Mouse (Mus musculus): Measurements from ENCODE around the gene Cyp2c23. TPM values are rescaled to one million over a fixed set of nuclear protein-coding genes. Genes with fewer than 3 reads are reported as not detected.

The Cyp2c23 gene
- polyA plus RNA-seq, 1 experiment from 2014 or later: not detected

DNA sequence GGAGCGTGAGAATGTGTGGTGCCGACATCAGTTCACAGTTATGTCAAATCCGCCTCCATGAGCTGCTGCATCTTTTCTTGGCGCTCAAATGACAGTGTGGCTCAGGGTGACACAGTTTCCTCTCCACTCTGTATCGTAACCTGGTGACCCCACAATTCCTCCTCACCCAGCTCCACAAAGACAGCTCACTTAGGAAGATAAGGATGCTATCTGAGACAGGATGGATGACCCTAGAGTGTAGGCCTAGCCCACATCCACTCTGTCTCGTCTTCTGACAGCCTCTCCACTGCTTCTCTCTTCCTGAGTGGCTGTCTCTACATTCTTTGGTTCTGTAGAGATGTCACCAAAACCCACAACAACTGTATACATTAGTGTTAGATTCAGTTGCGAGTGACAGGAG is 33.6 kb downstream of the Cyp2c23 start:
- H3K27ac ChIP-seq (ENCODE audit: low read depth): no peak overlapping the region
- ATAC-seq (replicated peaks; ENCODE audit: low FRiP score, low TSS enrichment, low read depth) (no peak), DNase-seq (ENCODE audit: low spot score) (no peak)
- WGBS: 66% methylated on average over 7 of the region's 7 CpGs
- H3K4me3 ChIP-seq (ENCODE audit: low read depth, low read length): no peak overlapping the region
- no peaks in the 10 kb centered on the region for H3K4me1 ChIP-seq (replicated peaks; ENCODE audit: control insufficient read depth, insufficient read depth, low read length)
- H3K36me3 ChIP-seq (ENCODE audit: control insufficient read depth, insufficient read depth, low read length): no peaks in the 10 kb centered on the region
- H3K4me2 ChIP-seq (ENCODE audit: low read length): no peak overlapping the region
- no peaks in the 10 kb centered on the region for H3K9me3 ChIP-seq (ENCODE audit: control insufficient read depth, low read length)
- H3K27me3 ChIP-seq (replicated peaks; ENCODE audit: control insufficient read depth, insufficient read depth, low read length): no peaks in the 10 kb centered on the region
- no peak overlapping the region for H3K9ac ChIP-seq (ENCODE audit: low read length)

DNA sequence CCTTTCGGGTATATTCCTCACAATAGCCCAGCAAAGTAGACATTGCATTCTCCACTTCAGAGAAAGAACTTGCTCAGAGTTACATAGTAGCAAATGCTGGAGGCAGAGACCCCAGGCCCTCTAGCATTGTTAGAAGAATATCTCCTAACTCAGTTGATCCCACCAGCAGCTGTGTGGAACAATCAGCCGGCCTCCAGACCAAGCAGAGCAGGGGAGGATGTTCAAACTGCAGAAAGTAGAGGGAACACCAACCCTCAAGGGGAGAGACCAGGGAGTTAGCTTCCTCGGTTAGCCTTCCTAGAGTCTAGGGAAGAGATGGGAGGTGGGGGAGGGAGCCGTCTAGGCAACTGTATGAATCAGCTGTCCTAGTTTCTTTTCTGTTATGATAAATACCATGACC is 36.5 kb downstream of the Cyp2c23 start:
- ATAC-seq (replicated peaks; ENCODE audit: low FRiP score, low TSS enrichment, low read depth) (no peak), DNase-seq (ENCODE audit: low spot score) (no peak)
- Histone ChIP-seq H3K4me2 (ENCODE audit: low read length) (no peak overlapping the region), H3K36me3 (ENCODE audit: control insufficient read depth, insufficient read depth, low read length) (no peaks in the 10 kb centered on the region), H3K9ac (ENCODE audit: low read length) (no peak overlapping the region), H3K27me3 (replicated peaks; ENCODE audit: control insufficient read depth, insufficient read depth, low read length) (no peaks in the 10 kb centered on the region), H3K9me3 (ENCODE audit: control insufficient read depth, low read length) (no peaks in the 10 kb centered on the region), H3K4me3 (ENCODE audit: low read depth, low read length) (no peak overlapping the region), H3K27ac (ENCODE audit: low read depth) (no peak overlapping the region), H3K4me1 (replicated peaks; ENCODE audit: control insufficient read depth, insufficient read depth, low read length) (no peaks in the 10 kb centered on the region)
- WGBS: 77% methylated on average over 4 of the region's 4 CpGs

DNA sequence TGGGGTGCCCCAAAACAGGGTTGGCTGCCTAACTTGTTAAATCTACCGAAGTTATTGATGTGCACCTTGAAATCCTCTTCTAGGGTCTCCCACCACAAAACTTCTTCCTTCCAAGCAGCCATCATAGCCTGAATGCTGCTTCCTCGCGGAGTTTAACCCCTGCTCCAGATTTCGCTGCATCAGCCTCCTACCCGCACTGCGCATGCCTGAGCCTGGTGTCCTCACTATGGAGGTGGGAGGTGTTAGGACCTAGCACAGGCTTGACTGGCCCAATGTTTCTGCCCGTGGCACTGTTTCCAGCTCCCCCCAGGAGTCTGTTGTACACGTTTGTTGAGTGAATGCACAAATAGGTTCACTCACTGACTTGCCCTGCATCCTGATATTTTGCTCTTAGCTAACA is 38.6 kb downstream of the Cyp2c23 start:
- H3K4me2 ChIP-seq (ENCODE audit: low read length): no peak overlapping the region
- no peak overlapping the region for H3K4me3 ChIP-seq (ENCODE audit: low read depth, low read length)
- H3K27ac ChIP-seq (ENCODE audit: low read depth): no peak overlapping the region
- H3K27me3 ChIP-seq (replicated peaks; ENCODE audit: control insufficient read depth, insufficient read depth, low read length): no peaks in the 10 kb centered on the region
- no peaks in the 10 kb centered on the region for H3K4me1 ChIP-seq (replicated peaks; ENCODE audit: control insufficient read depth, insufficient read depth, low read length)
- ATAC-seq (replicated peaks; ENCODE audit: low FRiP score, low TSS enrichment, low read depth) (no peak), DNase-seq (ENCODE audit: low spot score) (no peak)
- H3K9ac ChIP-seq (ENCODE audit: low read length): no peak overlapping the region
- no peaks in the 10 kb centered on the region for H3K36me3 ChIP-seq (ENCODE audit: control insufficient read depth, insufficient read depth, low read length)
- WGBS: 77% methylated on average over 8 of the region's 8 CpGs
- H3K9me3 ChIP-seq (ENCODE audit: control insufficient read depth, low read length): no peaks in the 10 kb centered on the region

DNA sequence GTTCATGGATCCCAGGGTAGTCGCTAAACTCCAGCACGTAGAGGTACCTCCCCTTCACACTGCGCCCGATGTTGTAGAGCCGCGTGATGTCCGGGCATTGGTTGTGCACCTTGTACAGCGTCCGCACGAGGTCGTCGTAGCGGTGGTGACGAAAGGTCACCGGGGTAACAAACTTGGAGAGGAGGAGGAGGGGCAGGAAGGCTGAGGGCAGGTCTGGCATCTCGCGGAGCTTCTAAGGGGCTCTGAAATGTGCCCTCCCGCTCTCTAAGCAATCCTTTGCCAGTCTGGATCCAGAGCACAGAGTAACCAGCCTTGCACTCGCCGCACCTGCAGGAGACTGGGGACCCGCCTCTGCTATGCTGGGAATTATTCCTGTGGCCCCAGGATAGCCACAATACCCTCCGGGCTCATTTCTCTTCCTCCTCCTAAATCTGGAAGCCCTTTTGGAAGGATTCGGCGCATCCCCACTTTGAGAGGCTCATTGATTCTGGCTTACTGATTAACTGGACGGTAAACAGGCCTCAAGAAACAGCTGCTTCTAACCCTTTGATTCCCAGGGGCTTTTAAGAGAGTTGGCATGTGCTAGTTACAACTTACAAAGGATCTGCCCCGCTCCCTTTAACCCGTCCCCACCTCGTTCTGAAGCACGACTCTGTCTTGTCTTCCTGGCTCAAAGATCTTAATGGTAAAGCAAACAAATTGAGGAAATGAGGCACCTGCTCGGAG is 42.8 kb downstream of the Cyp2c23 start, which contains the start of gene Cpn1:
TSS of gene Cpn1 (minus strand) at position 488 of the 726 bp plus-strand sequence.
- peak; percentile 74 for DNase-seq (ENCODE audit: low spot score)
- peak; percentile 82 for ATAC-seq (replicated peaks; ENCODE audit: low FRiP score, low TSS enrichment, low read depth)
- Histone ChIP-seq H3K36me3 (ENCODE audit: control insufficient read depth, insufficient read depth, low read length) (no peaks in the 10 kb centered on the region), H3K27me3 (replicated peaks; ENCODE audit: control insufficient read depth, insufficient read depth, low read length) (no peaks in the 10 kb centered on the region), H3K9me3 (ENCODE audit: control insufficient read depth, low read length) (no peaks in the 10 kb centered on the region), H3K9ac (ENCODE audit: low read length) (no peak within 1 kb of the TSS), H3K4me2 (ENCODE audit: low read length) (peak within 1 kb of the TSS; percentile 43), H3K4me1 (replicated peaks; ENCODE audit: control insufficient read depth, insufficient read depth, low read length) (no peaks in the 10 kb centered on the region), H3K4me3 (ENCODE audit: low read depth, low read length) (peak within 1 kb of the TSS; percentile 20), H3K27ac (ENCODE audit: low read depth) (0 out of 2 replicates have a peak within 1 kb of the TSS, but pooled peaks have one; percentile 22)
- WGBS: 19% methylated on average over 30 of the region's 30 CpGs

DNA sequence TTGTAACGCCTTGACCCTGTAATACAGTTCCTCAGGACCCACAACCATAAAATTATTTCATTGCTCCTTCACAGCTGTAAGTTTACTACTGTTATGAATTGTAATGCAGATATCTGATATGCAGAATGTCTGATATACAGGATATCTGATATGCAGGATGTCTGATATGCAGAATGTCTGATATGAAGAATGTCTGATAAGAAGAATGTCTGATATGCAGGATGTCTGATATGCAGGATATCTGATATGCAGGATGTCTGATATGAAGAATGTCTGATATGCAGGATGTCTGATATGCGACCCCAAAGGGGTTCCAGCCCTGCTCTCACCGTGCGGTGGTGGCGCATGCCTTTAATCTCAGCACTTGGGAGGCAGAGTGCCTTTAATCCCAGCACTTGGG is 47.0 kb downstream of the Cyp2c23 start:
- no peaks in the 10 kb centered on the region for H3K9me3 ChIP-seq (ENCODE audit: control insufficient read depth, low read length)
- H3K4me2 ChIP-seq (ENCODE audit: low read length): no peak overlapping the region
- H3K4me3 ChIP-seq (ENCODE audit: low read depth, low read length): no peak overlapping the region
- H3K27me3 ChIP-seq (replicated peaks; ENCODE audit: control insufficient read depth, insufficient read depth, low read length): no peaks in the 10 kb centered on the region
- no peaks in the 10 kb centered on the region for H3K4me1 ChIP-seq (replicated peaks; ENCODE audit: control insufficient read depth, insufficient read depth, low read length)
- H3K36me3 ChIP-seq (ENCODE audit: control insufficient read depth, insufficient read depth, low read length): no peaks in the 10 kb centered on the region
- no peak overlapping the region for H3K27ac ChIP-seq (ENCODE audit: low read depth)
- 90% methylated on average over 5 of the region's 5 CpGs for WGBS
- H3K9ac ChIP-seq (ENCODE audit: low read length): no peak overlapping the region
- ATAC-seq (replicated peaks; ENCODE audit: low FRiP score, low TSS enrichment, low read depth): no peak
- DNase-seq (ENCODE audit: low spot score): no peak

DNA sequence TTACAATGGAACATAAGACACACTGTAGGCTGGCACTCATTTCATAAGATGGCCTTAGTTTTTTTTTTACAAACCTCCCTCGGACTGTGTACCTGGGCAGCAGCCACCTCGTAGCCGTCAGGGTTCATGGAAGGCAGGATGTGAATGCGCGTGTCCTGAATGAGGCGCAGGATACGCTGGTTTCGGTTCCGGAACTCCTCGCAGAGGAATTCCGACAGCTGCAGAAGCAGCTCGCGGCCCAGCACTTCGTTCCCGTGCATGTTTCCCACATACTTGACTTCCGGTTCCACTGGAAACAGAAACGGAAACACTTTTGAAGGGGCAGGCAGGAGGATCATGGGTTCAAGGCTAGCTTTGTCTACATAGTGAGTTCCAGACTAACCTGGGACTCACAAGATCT is 48.3 kb downstream of the Cyp2c23 start:
- no peak overlapping the region for H3K9ac ChIP-seq (ENCODE audit: low read length)
- H3K9me3 ChIP-seq (ENCODE audit: control insufficient read depth, low read length): no peaks in the 10 kb centered on the region
- no peaks in the 10 kb centered on the region for H3K4me1 ChIP-seq (replicated peaks; ENCODE audit: control insufficient read depth, insufficient read depth, low read length)
- no peak overlapping the region for H3K27ac ChIP-seq (ENCODE audit: low read depth)
- 93% methylated on average over 17 of the region's 17 CpGs for WGBS
- DNase-seq (ENCODE audit: low spot score) (no peak), ATAC-seq (replicated peaks; ENCODE audit: low FRiP score, low TSS enrichment, low read depth) (no peak)
- no peak overlapping the region for H3K4me3 ChIP-seq (ENCODE audit: low read depth, low read length)
- H3K36me3 ChIP-seq (ENCODE audit: control insufficient read depth, insufficient read depth, low read length): no peaks in the 10 kb centered on the region
- no peak overlapping the region for H3K4me2 ChIP-seq (ENCODE audit: low read length)
- no peaks in the 10 kb centered on the region for H3K27me3 ChIP-seq (replicated peaks; ENCODE audit: control insufficient read depth, insufficient read depth, low read length)

DNA sequence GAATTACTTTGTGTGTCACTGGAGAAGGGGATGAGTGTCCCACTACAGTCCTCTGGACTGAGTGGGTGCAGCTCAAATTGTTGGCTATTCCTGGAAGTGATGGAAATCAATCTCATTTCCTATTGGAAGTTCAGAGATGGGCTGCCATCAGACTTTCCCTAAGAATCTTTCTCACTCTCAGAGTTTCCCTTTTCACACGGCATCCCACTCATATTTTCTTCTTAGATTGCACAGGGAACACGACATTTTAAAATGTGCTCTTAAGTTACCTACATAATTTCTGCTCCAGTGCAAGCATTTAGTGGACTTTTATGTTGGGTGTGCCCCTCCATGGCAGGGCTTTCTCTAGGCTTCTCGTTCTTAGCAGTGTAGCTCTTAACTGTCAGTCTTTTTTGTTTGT is 51.2 kb downstream of the Cyp2c23 start:
- ATAC-seq (replicated peaks; ENCODE audit: low FRiP score, low TSS enrichment, low read depth) (no peak), DNase-seq (ENCODE audit: low spot score) (no peak)
- no peak overlapping the region for H3K4me2 ChIP-seq (ENCODE audit: low read length)
- H3K9me3 ChIP-seq (ENCODE audit: control insufficient read depth, low read length): no peaks in the 10 kb centered on the region
- no peaks in the 10 kb centered on the region for H3K36me3 ChIP-seq (ENCODE audit: control insufficient read depth, insufficient read depth, low read length)
- no peak overlapping the region for H3K9ac ChIP-seq (ENCODE audit: low read length)
- no peaks in the 10 kb centered on the region for H3K4me1 ChIP-seq (replicated peaks; ENCODE audit: control insufficient read depth, insufficient read depth, low read length)
- WGBS: 79% methylated on average over 3 of the region's 3 CpGs
- H3K27me3 ChIP-seq (replicated peaks; ENCODE audit: control insufficient read depth, insufficient read depth, low read length): no peaks in the 10 kb centered on the region
- no peak overlapping the region for H3K27ac ChIP-seq (ENCODE audit: low read depth)
- H3K4me3 ChIP-seq (ENCODE audit: low read depth, low read length): no peak overlapping the region

DNA sequence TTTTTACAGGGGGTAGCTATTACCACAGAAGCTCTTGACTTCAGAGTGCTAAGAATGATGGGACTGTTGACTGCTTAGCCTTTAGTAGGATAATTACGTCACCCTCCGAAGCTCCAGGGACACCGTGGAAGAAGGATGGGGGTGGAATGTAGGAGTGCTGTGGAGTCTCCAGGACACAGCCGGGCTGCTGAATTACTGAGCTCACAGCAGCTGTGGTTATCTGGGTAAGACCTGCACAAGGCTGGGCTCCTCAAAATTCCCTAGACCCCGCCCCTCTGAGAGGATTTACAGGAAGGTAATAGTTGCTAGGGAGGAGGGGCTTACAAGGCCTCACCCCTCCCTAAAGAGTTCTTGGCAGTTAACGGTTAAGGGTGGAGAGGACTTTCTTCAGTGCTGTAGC is 52.3 kb downstream of the Cyp2c23 start:
- H3K9me3 ChIP-seq (ENCODE audit: control insufficient read depth, low read length): no peaks in the 10 kb centered on the region
- no peaks in the 10 kb centered on the region for H3K36me3 ChIP-seq (ENCODE audit: control insufficient read depth, insufficient read depth, low read length)
- H3K4me1 ChIP-seq (replicated peaks; ENCODE audit: control insufficient read depth, insufficient read depth, low read length): no peaks in the 10 kb centered on the region
- H3K9ac ChIP-seq (ENCODE audit: low read length): no peak overlapping the region
- H3K27me3 ChIP-seq (replicated peaks; ENCODE audit: control insufficient read depth, insufficient read depth, low read length): no peaks in the 10 kb centered on the region
- ATAC-seq (replicated peaks; ENCODE audit: low FRiP score, low TSS enrichment, low read depth) (no peak), DNase-seq (ENCODE audit: low spot score) (no peak)
- no peak overlapping the region for H3K4me2 ChIP-seq (ENCODE audit: low read length)
- H3K27ac ChIP-seq (ENCODE audit: low read depth): no peak overlapping the region
- 41% methylated on average over 6 of the region's 6 CpGs for WGBS
- H3K4me3 ChIP-seq (ENCODE audit: low read depth, low read length): no peak overlapping the region

DNA sequence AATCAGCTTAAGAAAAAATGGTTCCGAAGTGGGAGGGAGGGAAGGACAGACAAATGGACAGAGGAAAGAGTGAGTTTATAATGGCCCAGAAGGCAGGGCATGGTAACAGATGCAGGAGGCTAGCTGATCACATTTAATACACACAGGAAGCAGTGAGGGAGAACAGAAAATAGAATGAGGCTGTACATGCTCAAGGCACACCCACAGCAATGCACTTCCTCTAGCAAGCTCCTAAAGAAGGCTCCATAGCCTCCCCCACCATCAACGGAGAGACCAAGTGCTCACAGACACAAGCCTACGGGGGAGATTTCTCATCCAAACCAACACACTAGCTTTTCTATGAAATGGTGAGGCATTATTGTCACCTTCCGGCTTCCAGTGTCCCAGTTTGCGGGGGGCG is 54.8 kb downstream of the Cyp2c23 start:
- Histone ChIP-seq H3K36me3 (ENCODE audit: control insufficient read depth, insufficient read depth, low read length) (no peaks in the 10 kb centered on the region), H3K9ac (ENCODE audit: low read length) (no peak overlapping the region), H3K27me3 (replicated peaks; ENCODE audit: control insufficient read depth, insufficient read depth, low read length) (no peaks in the 10 kb centered on the region), H3K27ac (ENCODE audit: low read depth) (no peak overlapping the region), H3K4me2 (ENCODE audit: low read length) (no peak overlapping the region), H3K9me3 (ENCODE audit: control insufficient read depth, low read length) (no peaks in the 10 kb centered on the region), H3K4me3 (ENCODE audit: low read depth, low read length) (no peak overlapping the region), H3K4me1 (replicated peaks; ENCODE audit: control insufficient read depth, insufficient read depth, low read length) (no peaks in the 10 kb centered on the region)
- ATAC-seq (replicated peaks; ENCODE audit: low FRiP score, low TSS enrichment, low read depth) (no peak), DNase-seq (ENCODE audit: low spot score) (no peak)
- WGBS: 92% methylated on average over 6 of the region's 6 CpGs
